Mouse (Mus musculus) myocyte (in vitro differentiated cells): ENCODE measurements around the gene Cacna2d4.

ENCODE experiments used
- E2F4 ChIP-seq: IDR thresholded peaks from one replicate; pipeline ENCODE4 v1.6.1; 2011; ENCODE audit warnings: mild to moderate bottlenecking, control low read depth, moderate library complexity; ENCODE audit not compliant: insufficient read depth
- MAX ChIP-seq: IDR thresholded peaks from one replicate; pipeline ENCODE4 v1.6.1; 2011; ENCODE audit warnings: low read depth, mild to moderate bottlenecking, control low read depth
- MYOD1 ChIP-seq, 3 experiments: IDR thresholded peaks; one replicate each; pipeline ENCODE4 v1.6.1; 2011; ENCODE audit warnings: control low read depth in 2 of 3, low read depth in 2 of 3, mild to moderate bottlenecking in 2 of 3, moderate library complexity in 1 of 3; ENCODE audit not compliant: insufficient read length in 2 of 3, control insufficient read depth in 1 of 3
- POLR2A ChIP-seq: IDR thresholded peaks from one replicate; pipeline ENCODE4 v1.6.1; 2011; ENCODE audit warnings: low read depth, mild to moderate bottlenecking, control low read depth, moderate library complexity; ENCODE audit not compliant: insufficient read length
- POLR2AphosphoS2 ChIP-seq: IDR thresholded peaks from one replicate; pipeline ENCODE4 v1.6.1; 2011; ENCODE audit warnings: low read depth, control low read depth; ENCODE audit not compliant: insufficient read length
- REST ChIP-seq: IDR thresholded peaks from one replicate; pipeline ENCODE4 v1.6.1; 2011; ENCODE audit warnings: mild to moderate bottlenecking, control low read depth, moderate library complexity; ENCODE audit not compliant: insufficient read depth, insufficient read length
- SRF ChIP-seq: IDR thresholded peaks from one replicate; pipeline ENCODE4 v1.6.1; 2011; ENCODE audit warnings: low read depth; ENCODE audit not compliant: control insufficient read depth, insufficient read length
- TCF12 ChIP-seq: IDR thresholded peaks from one replicate; pipeline ENCODE4 v1.6.1; 2011; ENCODE audit warnings: mild to moderate bottlenecking, control low read depth; ENCODE audit not compliant: poor library complexity, insufficient read depth, severe bottlenecking
- TCF3 ChIP-seq: IDR thresholded peaks from one replicate; pipeline ENCODE4 v1.6.1; 2011; ENCODE audit warnings: low read depth, control low read depth; ENCODE audit not compliant: insufficient read length
- USF1 ChIP-seq: IDR thresholded peaks from one replicate; pipeline ENCODE4 v1.6.1; 2011; ENCODE audit warnings: low read depth, mild to moderate bottlenecking, control low read depth, moderate library complexity

DNA sequence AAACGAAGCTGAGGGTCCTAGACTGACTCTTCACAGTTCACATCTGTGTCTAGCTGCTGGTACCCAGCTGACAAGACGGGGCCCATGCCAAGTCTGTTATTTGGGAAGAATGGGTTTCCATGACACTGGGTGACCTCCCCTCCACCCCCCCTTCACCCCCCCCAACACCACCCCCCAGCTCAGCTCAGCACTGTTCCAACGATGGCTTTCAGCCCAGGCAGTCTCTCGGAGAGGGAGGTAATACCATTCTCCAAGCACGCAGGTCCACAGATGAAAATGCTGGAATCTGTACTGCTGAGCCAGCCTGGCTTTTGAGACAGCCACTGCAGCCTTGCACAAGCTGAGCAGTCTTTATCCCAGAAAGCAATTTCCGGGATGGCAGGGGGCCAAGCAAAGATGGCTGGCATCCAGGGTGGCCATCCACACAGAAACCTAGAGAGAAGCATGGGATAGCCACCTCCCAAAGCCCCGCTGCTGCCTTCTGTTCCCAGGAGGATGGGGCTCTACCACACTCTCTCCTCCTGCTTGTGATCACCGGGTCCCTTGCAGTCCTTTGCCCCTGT, 1.2 kb downstream of the Cacna2d4 start:
- no peak for TF ChIP-seq POLR2A
- TF ChIP-seq USF1, result no peak
- no peak for TF ChIP-seq MYOD1 (IDR thresholded peaks at IDR 0.05; ENCODE audit: control insufficient read depth in 1 of 3, insufficient read length in 2 of 3, low read depth in 2 of 3)
- no peak for TF ChIP-seq POLR2AphosphoS2
- TF ChIP-seq E2F4, result no peak
- no peak for TF ChIP-seq TCF3
- no peak for TF ChIP-seq SRF
- TF ChIP-seq REST, result no peak
- TF ChIP-seq TCF12, result no peak
- no peak for TF ChIP-seq MAX
